Mouse (Mus musculus) retina, postnatal 7 days (tissue): Measurements from ENCODE around the gene Ppm1n.

Experiments
- DNase-seq: peaks from one replicate; pipeline ENCODE4 v3.0.0-alpha.2; 2012; ENCODE audit warnings: low read depth, low spot score

The Ppm1n gene

GRCm38 (mm10) chr7:19252078-19252477 lies 27.8 kb downstream of the Ppm1n start:
- no peak for DNase-seq

DNA sequence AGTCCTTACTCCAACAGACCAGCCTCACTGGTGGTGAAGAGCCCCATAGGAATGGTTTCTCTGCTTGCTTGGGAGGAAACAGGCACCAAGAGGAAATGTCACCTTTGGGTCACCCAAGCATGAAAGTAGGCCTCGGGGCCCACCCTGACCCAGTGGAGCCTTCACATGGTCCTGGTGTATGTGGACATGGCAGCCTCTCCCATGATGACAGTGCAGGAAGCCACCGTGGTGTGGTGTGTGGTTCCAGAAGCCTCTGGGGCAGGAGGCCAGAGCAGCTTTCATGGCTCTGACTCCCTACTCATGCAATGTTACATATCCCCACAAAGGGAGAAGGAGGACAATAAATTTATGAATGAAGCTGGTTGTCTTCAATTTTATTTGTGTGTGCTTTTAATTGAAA lies 32.4 kb downstream of the Ppm1n start:
- DNase-seq, result no peak

DNA sequence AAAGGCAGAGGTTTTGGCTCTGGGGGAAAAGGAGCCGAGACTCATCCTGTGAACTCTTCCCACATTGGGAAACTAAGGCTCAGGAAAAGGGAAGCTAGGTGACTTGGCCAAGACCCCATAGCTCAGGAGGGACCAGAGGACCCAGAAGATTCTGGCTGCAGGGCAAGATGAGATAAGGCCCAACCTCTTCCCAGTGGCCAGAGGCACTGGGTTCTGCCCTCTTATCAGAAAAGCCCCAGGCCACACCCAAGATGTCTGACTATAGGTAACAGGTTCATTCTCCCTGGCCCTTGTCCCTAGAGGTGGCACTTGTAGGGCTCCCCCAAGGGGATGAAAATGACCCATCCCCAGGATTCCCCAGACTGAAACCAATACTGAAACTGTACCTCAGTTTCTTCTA lies 33.0 kb downstream of the Ppm1n start:
- no peak for DNase-seq

- no peak for DNase-seq
These were observed 34.8 kb downstream of the Ppm1n start for GRCm38 (mm10) chr7:19245083-19245482.

GRCm38 (mm10) chr7:19243858-19244257 lies 36.0 kb downstream of the Ppm1n start:
- DNase-seq, result no peak

DNA sequence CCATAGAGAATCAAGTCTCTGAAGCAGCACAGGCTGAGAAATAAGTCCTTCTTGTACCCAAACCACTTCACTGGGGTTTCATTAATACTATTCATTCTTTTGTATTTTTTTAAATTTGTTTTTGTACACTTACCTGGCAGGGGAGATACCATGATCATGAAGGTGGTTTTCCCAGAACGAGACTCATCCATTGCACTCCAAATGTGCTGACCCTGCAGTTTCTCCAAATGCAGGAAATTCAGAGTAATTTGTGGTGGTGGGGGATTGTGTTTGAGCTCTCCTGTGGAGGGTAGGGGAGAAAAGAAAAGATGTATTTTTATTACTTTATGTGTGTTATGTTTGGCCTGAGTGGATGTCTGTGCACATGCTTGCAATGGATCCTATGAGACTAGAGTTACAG lies 37.9 kb downstream of the Ppm1n start:
- DNase-seq, result no peak

- DNase-seq, result no peak
These were observed 38.9 kb downstream of the Ppm1n start for GRCm38 (mm10) chr7:19240905-19241463.

DNA sequence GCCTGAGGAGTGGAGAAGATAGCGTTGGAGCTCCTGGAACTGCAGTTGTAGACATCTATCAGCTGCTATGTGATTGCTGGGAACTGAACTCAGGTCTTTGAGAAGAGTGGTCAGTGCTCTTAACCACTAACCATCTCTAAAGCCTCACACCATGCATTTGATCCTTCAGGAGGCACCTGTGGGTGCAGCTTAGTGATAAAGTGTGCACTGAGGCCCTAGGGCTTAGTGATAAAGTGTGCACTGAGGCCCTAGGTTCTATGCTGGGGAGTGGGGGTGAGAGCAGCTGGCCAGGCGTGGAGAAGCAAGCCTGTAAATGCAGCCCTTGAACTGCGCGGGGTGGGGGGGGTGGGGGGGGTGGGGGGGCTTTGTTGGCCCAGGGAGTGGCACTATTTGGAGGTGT lies 39.9 kb downstream of the Ppm1n start:
- DNase-seq, result no peak

DNA sequence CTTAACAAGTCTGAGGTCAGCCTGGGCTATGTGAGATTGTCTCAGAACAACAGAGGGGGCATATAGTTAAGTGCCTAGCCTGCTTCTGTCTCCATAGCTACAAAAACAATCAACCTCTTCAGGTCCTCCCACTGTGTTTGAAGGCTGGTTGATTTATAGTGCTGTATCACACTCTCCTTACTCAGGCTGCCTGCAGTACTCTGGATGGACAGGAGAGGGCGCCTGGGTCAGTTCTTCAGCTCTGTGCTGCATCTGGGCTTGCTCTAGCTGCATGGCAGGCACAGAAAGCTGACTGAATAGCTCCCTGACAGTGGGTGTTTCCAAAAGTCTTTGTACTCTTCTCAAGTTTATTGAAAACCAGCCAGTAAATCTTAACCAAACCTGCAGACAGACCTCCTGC lies 40.4 kb downstream of the Ppm1n start:
- peak; percentile 76 for DNase-seq

GRCm38 (mm10) chr7:19238344-19238743 lies 41.5 kb downstream of the Ppm1n start:
- no peak for DNase-seq

DNA sequence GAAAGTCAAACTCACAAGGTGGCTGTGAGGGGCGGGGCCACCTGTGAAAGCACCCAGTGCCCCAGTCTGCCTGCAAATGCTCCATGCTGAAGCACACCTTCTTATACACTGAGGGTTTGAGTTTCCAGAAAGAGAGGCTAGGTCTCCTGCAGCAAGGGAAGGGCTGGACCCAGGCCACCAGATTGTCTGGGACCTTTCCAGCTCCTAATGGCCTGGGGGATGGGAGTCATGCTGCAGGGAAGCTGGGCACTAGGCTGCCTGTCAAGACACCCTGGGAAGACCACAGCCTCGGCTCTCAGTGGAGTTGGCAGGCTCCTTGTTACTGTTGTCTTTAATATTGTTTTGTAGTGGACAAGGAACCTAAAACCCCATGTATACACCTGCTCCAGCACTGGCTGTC lies 43.5 kb downstream of the Ppm1n start:
- DNase-seq, result no peak

DNA sequence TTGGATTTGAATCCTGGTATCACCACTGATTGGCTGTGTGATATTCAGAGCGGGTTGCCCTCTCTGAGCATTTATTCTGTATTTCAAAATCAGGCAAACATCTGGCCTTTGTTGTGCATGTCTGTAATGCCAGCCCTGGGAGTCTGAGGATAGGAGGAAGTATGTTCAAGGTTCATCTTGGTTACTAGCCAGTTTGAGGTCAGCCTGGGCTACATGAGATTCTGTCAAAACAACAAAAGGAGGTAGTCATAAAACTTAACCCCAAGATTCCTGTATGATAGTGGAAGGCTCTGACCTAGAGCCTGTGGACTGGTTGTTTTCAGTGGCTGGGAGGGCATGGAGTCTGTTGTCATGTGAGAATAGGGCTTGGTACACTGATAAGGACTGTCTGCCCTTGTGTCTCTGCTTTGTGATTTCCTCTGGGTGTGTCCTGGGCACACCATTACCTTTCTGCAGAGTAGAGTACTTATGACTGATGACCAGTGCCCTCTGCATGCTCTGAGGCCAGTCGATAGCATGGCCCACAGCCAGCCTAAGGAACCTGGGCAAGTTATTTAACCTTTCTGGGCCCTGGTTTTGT lies 44.7 kb downstream of the Ppm1n start:
- DNase-seq, result no peak

DNA sequence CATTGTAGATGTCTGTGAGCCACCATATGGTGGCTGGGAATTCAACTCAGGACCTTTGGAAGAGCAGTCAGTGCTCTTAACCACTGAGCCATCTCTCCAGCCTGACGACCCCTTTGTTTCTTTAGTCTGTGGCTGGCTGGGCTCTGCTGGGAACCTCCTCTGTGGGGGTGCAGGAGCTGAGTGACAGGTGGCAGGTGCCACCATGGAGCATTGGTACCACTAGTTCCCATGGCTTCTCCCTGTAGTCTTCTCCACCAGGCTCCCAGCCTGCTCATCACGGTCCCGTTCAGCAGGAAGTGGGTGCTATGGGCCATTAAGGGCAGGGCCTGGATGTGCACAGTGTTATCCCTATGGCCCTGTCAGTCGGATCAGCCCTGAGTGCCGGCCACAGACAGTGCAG lies 45.2 kb downstream of the Ppm1n start:
- DNase-seq, result no peak

DNA sequence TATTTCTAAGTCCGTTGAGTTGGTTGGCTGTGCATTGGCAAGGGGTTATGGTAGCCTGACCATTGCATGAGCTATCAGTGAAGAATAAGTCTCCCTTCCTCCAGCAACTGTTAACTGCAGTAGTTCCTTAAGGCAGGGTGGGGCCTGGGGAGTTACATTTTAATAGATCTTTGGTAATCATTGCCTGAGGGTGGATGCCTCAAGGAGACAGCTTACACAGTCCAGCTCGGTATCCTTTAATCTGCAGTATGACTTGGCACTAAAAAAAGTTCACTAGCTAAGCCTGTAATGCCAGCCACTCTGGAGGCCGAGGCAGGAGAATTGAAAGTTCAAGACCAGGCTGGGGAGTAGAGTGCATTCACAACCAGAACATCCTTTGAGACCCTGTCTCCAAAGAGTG lies 48.0 kb downstream of the Ppm1n start:
- DNase-seq, result no peak

DNA sequence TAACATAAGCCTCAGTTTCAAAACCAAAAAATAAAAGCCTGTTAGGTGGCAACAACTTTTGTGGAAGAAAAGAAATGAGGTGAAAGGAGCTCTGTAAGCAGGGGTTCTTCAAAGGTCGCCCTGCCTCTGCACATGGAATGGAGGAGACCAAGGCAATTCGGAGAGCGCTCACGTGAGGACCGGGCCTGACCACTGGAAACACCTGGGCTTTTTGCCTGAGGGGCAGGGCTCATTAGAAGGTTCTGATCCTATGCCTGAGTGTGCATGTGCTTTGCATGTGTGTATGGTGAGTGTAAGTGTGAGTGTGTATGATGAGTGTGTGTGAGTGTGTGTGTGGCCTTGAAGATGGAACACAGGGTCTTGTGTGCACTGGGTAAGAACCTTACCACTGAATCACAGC lies 49.0 kb downstream of the Ppm1n start:
- no peak for DNase-seq

DNA sequence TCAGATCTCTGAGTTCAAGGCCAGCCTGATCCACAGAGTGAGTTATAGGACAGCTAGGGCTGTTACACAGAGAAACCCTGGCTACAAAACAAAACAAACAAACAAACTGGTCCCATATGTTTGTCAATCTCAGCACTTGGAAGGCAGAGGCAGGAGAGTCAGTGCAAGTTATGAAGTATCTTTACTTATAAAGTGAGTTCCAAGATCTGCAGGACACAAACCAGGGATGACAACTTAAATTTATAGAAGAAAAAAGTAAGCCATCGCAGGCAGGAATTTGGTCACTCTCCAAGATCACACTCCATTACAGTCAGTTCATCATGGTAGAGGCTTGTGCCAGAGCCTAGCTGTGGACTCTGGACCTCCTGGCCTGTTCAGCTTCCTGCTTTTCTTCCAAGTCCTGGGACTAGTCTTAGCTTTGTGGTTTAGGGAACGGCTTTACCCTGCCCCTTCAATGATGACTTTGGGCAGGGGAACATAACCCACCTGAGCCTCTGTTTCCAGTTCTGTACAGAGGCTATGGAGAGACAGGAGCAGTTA lies 49.8 kb downstream of the Ppm1n start:
- no peak for DNase-seq

DNA sequence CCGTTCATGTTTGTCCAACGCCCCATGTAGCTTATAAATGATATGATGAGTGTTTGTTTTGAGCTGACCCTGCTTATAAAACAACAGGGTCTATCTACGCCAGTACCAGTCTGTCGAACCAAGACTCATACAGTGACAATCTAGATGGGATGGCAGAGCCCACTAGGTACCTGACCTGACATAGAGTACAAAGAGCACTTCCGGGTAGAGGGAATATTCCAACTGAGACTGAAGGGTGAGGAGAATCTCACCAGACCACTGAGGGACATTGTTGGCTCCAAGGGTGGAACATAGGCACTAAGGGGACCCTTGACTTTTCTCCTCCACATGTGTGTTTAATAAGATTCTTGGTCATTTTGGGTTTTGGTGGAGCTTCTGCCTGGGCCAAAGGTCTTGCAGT lies 50.5 kb downstream of the Ppm1n start:
- no peak for DNase-seq

DNA sequence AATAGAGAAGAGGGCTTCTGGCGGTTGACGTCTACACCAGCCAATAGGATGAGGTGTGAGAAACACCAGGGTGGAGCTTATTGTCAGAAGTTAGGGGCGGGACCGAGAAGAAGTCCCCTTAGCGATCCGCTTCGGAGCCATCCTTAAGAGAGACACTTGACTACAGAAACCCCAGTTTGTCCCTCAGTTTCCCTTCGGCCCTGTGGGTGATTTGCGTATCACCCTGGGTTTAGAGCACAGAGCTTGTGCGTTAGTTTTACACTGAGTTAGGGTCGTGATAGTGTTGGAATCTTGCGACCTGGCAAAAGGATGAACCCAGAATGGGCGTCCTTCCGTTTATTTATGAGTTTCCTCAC lies 51.1 kb downstream of the Ppm1n start:
- no peak for DNase-seq

- DNase-seq, result peak; percentile 100
These were observed 51.7 kb downstream of the Ppm1n start, which contains the start of gene Opa3 for GRCm38 (mm10) chr7:19227883-19228792. TSS of gene Opa3 (plus strand) at chr7:19228334.

GRCm38 (mm10) chr7:19226817-19227797 lies 52.8 kb downstream of the Ppm1n start:
- no peak for DNase-seq
